Mouse (Mus musculus): ENCODE measurements at regions not wholly inside any gene's neighbourhood (a gene's known extent, or its start where the extent isn't known, plus 50 kb on each side); places are given as distances from the start of the nearest gene placed in this dataset.
A peak's percentile ranks its signal among the peaks of the same experiment; 100 is the strongest.

GRCm38 (mm10) chr12:71743345-71743744 is 87.5 kb upstream of the Daam1 start:
- ATAC-seq: no peak

DNA sequence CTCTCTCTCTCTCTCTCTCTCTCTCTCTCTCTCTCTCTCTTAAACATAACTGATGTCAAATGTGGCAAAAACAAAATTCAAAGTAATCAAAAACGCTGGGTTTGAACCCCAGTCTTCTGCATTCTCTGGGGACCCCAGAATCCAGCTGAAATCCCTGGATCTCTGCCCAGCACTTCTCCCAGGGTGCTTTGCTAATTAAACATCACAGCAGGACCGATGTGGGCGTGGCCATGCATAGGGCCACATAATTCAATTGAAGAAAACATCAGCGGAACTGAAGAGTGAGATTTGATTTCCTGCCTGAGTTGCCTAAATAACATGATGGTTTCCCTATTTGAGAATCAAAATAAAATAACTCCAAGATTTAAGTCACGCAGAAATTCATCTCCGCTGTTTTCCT is 84.9 kb upstream of the Daam1 start:
- no peak for ATAC-seq

GRCm38 (mm10) chr12:71747386-71747785 is 83.5 kb upstream of the Daam1 start:
- no peak for ATAC-seq

- ATAC-seq: no peak
These were observed 83.0 kb upstream of the Daam1 start for GRCm38 (mm10) chr12:71747831-71748368.

GRCm38 (mm10) chr12:71748731-71749130 is 82.1 kb upstream of the Daam1 start:
- ATAC-seq: no peak

DNA sequence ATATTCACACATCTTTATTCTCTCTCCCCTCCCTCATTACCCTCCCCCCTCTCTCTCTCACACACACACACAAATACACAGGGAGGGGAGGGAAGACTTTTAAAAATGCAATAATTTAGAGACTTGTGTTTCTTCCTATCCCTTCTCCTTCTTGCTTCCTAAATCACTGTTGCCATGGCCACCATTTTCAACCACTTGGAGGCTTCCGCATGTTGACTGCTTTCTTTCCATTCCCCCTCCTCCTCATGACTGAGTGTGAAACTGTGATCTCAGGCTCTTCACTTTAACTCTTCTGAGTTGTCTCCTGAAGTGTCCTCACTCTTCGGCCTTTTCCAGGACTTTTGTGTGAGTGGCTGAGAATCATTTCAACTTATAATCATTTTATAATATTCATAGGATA is 81.2 kb upstream of the Daam1 start:
- ATAC-seq: no peak

DNA sequence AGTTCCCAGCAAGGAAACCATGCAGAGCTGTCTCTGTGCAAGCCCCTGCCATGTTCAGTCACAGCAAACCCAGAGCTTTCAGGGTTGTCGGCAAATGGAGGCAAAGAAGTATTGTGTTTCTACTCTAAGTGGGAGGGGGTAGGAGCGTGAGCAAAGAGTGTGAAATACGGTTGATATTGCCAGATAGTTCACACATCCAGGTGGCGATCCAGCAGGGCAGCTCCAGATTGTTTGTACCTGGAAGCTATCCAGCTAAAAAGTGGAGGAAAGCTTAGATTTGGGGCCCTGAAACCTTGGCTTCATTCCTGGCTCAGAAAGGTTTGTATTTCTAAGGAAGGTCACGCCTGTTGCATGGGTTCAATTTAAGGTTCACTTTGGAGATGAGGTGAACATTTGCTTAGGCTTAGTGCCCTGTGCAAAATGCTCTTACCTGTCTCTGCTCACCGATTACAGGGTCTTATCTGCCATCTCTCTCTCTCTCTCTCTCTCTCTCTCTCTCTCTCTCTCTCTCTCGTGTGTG is 78.1 kb upstream of the Daam1 start:
- no peak for ATAC-seq

DNA sequence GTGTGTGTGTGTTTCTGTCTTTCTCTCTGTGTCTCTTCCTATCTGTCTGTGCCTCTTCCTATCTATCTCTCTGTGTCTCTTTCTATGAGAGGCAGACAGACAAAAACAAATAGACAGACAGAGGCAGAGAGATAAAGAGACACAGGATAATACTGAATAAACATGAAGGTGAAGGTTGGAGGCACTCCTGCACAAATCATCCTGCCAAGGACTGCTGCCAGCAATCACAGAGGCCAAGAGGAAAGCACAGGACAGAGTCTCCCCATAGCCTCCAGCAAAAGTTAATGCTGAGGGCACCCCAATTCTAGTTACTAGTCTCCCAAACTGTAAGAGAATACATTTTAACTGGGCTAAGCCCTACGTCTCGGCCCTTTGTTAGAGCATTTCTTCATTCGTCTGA is 77.6 kb upstream of the Daam1 start:
- no peak for ATAC-seq

- no peak for ATAC-seq
These were observed 67.7 kb upstream of the Daam1 start for GRCm38 (mm10) chr12:71763194-71763593.

DNA sequence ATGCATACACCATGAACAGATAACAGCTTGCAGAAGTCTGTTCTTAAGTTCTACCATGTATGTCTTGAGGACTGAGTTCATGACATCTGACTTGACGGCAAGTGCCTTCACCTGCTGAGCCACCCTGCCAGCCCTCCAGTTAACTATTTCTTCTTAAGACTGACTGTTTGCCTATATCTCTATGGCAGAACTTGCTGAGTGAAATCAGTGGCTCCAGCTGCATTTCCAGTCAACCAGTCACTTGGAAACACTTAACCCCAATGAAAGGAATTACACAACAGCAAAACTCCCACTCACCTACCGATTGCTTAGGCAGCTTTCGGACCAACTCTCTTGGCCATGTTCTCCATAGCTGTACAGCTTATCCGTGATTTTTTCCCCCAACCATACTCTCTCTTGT is 64.8 kb upstream of the Daam1 start:
- ATAC-seq: no peak

DNA sequence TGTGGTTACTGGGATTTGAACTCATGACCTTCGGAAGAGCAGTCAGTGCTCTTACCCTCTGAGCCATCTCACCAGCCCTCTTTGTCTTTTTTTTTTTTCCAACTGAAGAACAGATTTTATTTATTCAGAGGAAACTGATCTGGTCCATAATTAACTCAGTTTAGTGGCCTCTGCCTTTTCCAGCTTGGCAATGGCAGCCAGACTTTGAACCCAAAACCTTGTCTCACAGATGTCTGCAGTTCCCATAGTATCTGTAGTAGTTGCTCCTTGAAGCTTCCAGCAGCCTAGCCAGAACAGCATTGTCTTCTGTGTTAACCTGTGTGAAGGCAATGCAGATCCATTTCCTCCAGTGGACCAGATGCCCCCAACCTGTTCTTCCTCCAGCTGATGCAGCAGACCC is 64.2 kb upstream of the Daam1 start:
- no peak for ATAC-seq

DNA sequence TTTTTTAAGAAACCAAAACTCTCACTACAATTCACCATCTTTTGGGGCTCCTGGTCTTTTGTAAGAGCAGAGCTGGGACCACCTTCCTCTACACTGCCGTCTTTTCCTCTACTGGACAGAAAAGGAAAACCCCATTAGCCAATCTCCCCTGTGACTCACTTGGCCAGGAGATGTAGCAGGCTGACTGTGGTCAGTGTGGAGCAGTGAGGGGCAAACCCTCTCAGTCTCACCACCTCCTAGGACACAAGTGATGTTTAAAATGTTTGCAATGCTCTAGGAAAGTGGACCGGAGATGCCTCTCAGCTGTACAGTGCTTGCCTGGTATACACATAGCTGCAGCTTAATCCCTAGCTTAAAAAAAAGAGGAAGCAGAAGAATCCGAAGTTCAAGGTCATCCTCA is 63.0 kb upstream of the Daam1 start:
- ATAC-seq: no peak

GRCm38 (mm10) chr12:71768471-71768870 is 62.4 kb upstream of the Daam1 start:
- ATAC-seq: peak; percentile 57

GRCm38 (mm10) chr12:71768890-71769289 is 62.0 kb upstream of the Daam1 start:
- ATAC-seq: no peak

DNA sequence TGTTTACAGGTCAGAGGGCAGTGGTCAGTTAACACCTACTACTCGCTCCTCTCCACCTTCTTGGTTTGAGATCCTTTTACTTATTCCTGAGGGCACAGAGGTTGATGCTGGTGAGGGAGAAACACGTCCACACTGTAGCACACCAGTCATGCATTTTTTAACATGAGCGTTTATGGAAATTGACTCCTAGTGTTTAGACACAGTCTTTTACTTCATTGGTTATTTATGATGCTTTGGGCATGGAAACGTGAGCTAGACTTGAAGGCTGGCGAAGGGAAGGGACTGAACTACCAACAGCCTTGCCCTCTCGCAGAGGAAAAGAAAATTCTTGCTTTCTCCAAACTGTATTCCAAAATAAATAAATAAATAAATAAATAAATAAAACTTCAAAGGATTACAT is 61.6 kb upstream of the Daam1 start:
- ATAC-seq: no peak

- ATAC-seq: no peak
These were observed 57.0 kb upstream of the Daam1 start for GRCm38 (mm10) chr12:71773891-71774290.

- no peak for ATAC-seq
These were observed 55.8 kb upstream of the Daam1 start for GRCm38 (mm10) chr12:71775126-71775525.

GRCm38 (mm10) chr12:71778137-71778536 is 52.7 kb upstream of the Daam1 start:
- ATAC-seq: no peak

- ATAC-seq: no peak
These were observed 51.9 kb upstream of the Daam1 start for GRCm38 (mm10) chr12:71778948-71779347.

- no peak for ATAC-seq
These were observed 51.5 kb upstream of the Daam1 start for GRCm38 (mm10) chr12:71779418-71779817.
